Mouse (Mus musculus) myocyte (in vitro differentiated cells): ENCODE results near the gene Lyzl4.

Experiments
- E2F4 ChIP-seq: IDR thresholded peaks from one replicate; pipeline ENCODE4 v1.6.1; 2011; ENCODE audit warnings: mild to moderate bottlenecking, control low read depth, moderate library complexity; ENCODE audit not compliant: insufficient read depth
- MAX ChIP-seq: IDR thresholded peaks from one replicate; pipeline ENCODE4 v1.6.1; 2011; ENCODE audit warnings: low read depth, mild to moderate bottlenecking, control low read depth
- MYOD1 ChIP-seq, 3 experiments: IDR thresholded peaks; one replicate each; pipeline ENCODE4 v1.6.1; 2011; ENCODE audit warnings: control low read depth in 2 of 3, low read depth in 2 of 3, mild to moderate bottlenecking in 2 of 3, moderate library complexity in 1 of 3; ENCODE audit not compliant: insufficient read length in 2 of 3, control insufficient read depth in 1 of 3
- MYOG ChIP-seq, 3 experiments: IDR thresholded peaks; one replicate each; pipeline ENCODE4 v1.6.1; 2011; ENCODE audit warnings: control low read depth in 2 of 3, low read depth in 2 of 3, mild to moderate bottlenecking in 2 of 3; ENCODE audit not compliant: insufficient read length in 2 of 3, control insufficient read depth in 1 of 3, insufficient read depth in 1 of 3
- POLR2A ChIP-seq: IDR thresholded peaks from one replicate; pipeline ENCODE4 v1.6.1; 2011; ENCODE audit warnings: low read depth, mild to moderate bottlenecking, control low read depth, moderate library complexity; ENCODE audit not compliant: insufficient read length
- POLR2AphosphoS2 ChIP-seq: IDR thresholded peaks from one replicate; pipeline ENCODE4 v1.6.1; 2011; ENCODE audit warnings: low read depth, control low read depth; ENCODE audit not compliant: insufficient read length
- REST ChIP-seq: IDR thresholded peaks from one replicate; pipeline ENCODE4 v1.6.1; 2011; ENCODE audit warnings: mild to moderate bottlenecking, control low read depth, moderate library complexity; ENCODE audit not compliant: insufficient read depth, insufficient read length
- TCF12 ChIP-seq: IDR thresholded peaks from one replicate; pipeline ENCODE4 v1.6.1; 2011; ENCODE audit warnings: mild to moderate bottlenecking, control low read depth; ENCODE audit not compliant: poor library complexity, insufficient read depth, severe bottlenecking

DNA sequence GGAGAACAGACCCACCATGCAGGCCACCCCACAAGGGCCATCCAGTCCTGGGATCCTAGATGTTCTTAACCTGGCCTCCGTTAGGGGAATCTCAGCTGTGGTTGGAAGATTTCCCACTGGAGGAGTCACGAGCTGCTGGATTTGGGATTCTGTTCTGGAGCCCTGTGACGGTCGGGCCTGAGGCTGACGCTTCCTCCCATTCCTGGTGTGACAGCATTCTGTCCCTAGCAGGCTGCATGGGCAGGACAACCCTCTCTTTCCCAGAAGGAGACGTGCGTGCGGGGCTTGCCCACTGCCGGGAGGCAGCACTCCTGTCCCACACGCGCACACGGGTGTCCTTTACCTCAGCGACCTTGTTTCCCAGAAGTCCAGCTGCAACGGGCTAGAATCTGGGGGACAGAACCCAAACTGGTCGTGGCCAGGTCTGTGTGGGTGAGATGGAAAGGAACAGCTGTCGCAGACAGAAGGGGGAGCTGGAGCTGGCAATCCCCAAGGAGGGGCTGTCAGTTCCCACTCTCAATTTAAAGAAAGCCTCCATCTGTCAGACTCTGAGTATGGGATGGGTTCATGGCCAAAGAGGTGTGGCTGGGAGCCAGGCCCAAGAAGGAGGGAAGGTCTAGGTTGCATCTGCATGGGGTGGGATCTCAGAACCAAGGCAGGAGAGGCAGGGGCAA is 25.2 kb upstream of the Lyzl4 start:
- TF ChIP-seq POLR2AphosphoS2, result no peak
- no peak for TF ChIP-seq POLR2A
- TF ChIP-seq MAX, result no peak
- TF ChIP-seq MYOD1 (IDR thresholded peaks at IDR 0.05; ENCODE audit: control insufficient read depth in 1 of 3, insufficient read length in 2 of 3, low read depth in 2 of 3), result peak in 2 of 3 experiments; percentile 84 to 88
- no peak for TF ChIP-seq E2F4
- no peak for TF ChIP-seq TCF12
- TF ChIP-seq MYOG (IDR thresholded peaks at IDR 0.05; ENCODE audit: control insufficient read depth in 1 of 3, insufficient read depth in 1 of 3, insufficient read length in 2 of 3, low read depth in 2 of 3), result peak in 1 of 3 experiments; percentile 14
- TF ChIP-seq REST, result no peak
